22 mouse cellular contexts compared by ENCODE assay signal in the genomic region with DNA sequence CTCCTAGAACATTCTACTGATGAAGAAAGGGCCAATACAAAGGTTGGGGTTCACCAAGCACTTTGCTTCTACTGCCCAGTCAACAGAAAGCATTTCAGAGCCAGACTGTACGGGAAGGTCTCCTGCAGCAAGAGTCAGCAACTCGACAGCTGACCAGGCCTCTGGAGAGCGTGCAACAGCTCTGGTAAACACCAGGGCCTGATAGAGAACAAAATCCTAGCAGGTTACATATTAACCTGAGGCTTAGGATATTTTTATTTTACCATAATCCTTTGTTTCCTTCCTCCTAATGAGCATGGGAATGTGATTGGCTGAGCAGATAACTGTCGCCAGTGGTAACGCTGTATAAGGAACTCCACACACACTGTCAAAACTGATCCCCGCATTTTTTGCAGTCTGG. TPM values are rescaled to one million over a fixed set of nuclear protein-coding genes. Genes with fewer than 3 reads are reported as not detected.
DNase-seq lines count a peak whose midpoint lies in the region; ATAC-seq and TF ChIP-seq lines count a peak whose summit lies in the region.
"Had no signal": no experiment of that assay in that cellular context is flagged by ENCODE, and none has a peak within 500 bp of the region (broad histone marks: within the 10 kb centered on the region; RNA-seq: fewer than 3 reads in every experiment).

No protein-coding gene starts in this region.

- peaks cover 28% of the 10 kb centered on the region for H3K36me3 ChIP-seq in liver, adult 2 months (ENCODE audit: control insufficient read depth, insufficient read depth, low read length)
- H3K36me3 ChIP-seq in intestine, embryonic 16.5 days (ENCODE audit: control insufficient read depth, insufficient read depth, low read length): peaks cover 7% of the 10 kb centered on the region; the same call in 1 of the 2 replicates
- peaks cover 19% of the 10 kb centered on the region; the same call in 1 of the 2 replicates for H3K36me3 ChIP-seq in stomach, embryonic 16.5 days (ENCODE audit: control insufficient read depth, insufficient read depth, low read length)
- peaks cover 44% of the 10 kb centered on the region for H3K36me3 ChIP-seq in neural tube, embryonic 15.5 days

- no peak for TF ChIP-seq CTCF in liver, adult 2 months (IDR thresholded peaks at IDR 0.05; ENCODE audit: low read depth, low read length)

- WGBS in liver, adult 2 months: 36% methylated on average over 6 of the region's 6 CpGs
- 58% methylated on average over 6 of the region's 6 CpGs for WGBS in intestine, embryonic 16.5 days
- 66% methylated on average over 6 of the region's 6 CpGs for WGBS in stomach, embryonic 16.5 days
- WGBS in neural tube, embryonic 15.5 days: 90% methylated on average over 6 of the region's 6 CpGs

- H3K27ac ChIP-seq in liver, adult 2 months (replicated peaks; ENCODE audit: insufficient read depth, low read depth, low read length): peak overlapping the region; percentile 41
- H3K27ac ChIP-seq in intestine, embryonic 16.5 days (ENCODE audit: low read length): no peak overlapping the region
- H3K27ac ChIP-seq in stomach, embryonic 16.5 days (ENCODE audit: low read length): no peak overlapping the region; the same call in 1 of the 2 replicates
- H3K27ac ChIP-seq in neural tube, embryonic 15.5 days (replicated peaks): no peak overlapping the region
- H3K27ac ChIP-seq: embryonic facial prominence, embryonic 13.5 days; forebrain, embryonic 12.5 days; heart, adult 2 months; hindbrain, embryonic 12.5 days; limb, embryonic 10.5 days; liver, embryonic 13.5 days had no signal

- TF ChIP-seq POLR2A in liver, adult 2 months (IDR thresholded peaks at IDR 0.05; ENCODE audit: extremely low read depth, insufficient read depth, low read length): no peak

- H3K79me2 ChIP-seq in liver, adult 2 months (ENCODE audit: control insufficient read depth, insufficient read depth, low read length): peaks cover 9% of the 10 kb centered on the region; the same call in 1 of the 2 replicates

- no peak overlapping the region for H3K9ac ChIP-seq in liver, adult 2 months (ENCODE audit: low read depth, low read length)
- H3K9ac ChIP-seq in intestine, embryonic 16.5 days (ENCODE audit: low read depth, low read length): no peak overlapping the region
- no peak overlapping the region for H3K9ac ChIP-seq in stomach, embryonic 16.5 days (ENCODE audit: low read length)
- no peak overlapping the region for H3K9ac ChIP-seq in neural tube, embryonic 15.5 days (replicated peaks)
- H3K9ac ChIP-seq: embryonic facial prominence, embryonic 13.5 days; forebrain, embryonic 12.5 days; hindbrain, embryonic 12.5 days; liver, embryonic 13.5 days had no signal

- peak; percentile 98 for DNase-seq in liver, adult 2 months (ENCODE audit: extremely low read depth, low read depth, low spot score)
- DNase-seq in liver: no peak
- DNase-seq in kidney, postnatal 14 days: peak; percentile 48
- DNase-seq in adrenal gland, postnatal 10 days: no peak
- DNase-seq: adrenal gland, adult 8-10 months; cerebellum, adult 18-20 months; cerebellum, postnatal 25 days; embryo, embryonic 11 days; gastrocnemius, postnatal 25 days; heart, adult 2 months; liver, embryonic 13.5 days; thymus, postnatal 36 days had no signal

- H3K4me3 ChIP-seq in liver, adult 2 months (ENCODE audit: insufficient read depth, low read depth, low read length): no peak overlapping the region
- H3K4me3 ChIP-seq in intestine, embryonic 16.5 days (ENCODE audit: low read length): no peak overlapping the region
- no peak overlapping the region for H3K4me3 ChIP-seq in stomach, embryonic 16.5 days (replicated peaks; ENCODE audit: low read length)
- H3K4me3 ChIP-seq in neural tube, embryonic 15.5 days (replicated peaks): no peak overlapping the region
- H3K4me3 ChIP-seq: embryonic facial prominence, embryonic 13.5 days; erythroblast, embryonic 14.5 days; forebrain, embryonic 12.5 days; heart, adult 2 months; hindbrain, embryonic 12.5 days; limb, embryonic 10.5 days; liver, embryonic 13.5 days had no signal

- H3K27me3 ChIP-seq in liver, adult 2 months (ENCODE audit: control insufficient read depth, insufficient read depth, low read length): no peaks in the 10 kb centered on the region
- no peaks in the 10 kb centered on the region for H3K27me3 ChIP-seq in intestine, embryonic 16.5 days (replicated peaks; ENCODE audit: control insufficient read depth, insufficient read depth, low read length)
- H3K27me3 ChIP-seq in stomach, embryonic 16.5 days (ENCODE audit: control insufficient read depth, insufficient read depth, low read length): no peaks in the 10 kb centered on the region
- no peaks in the 10 kb centered on the region for H3K27me3 ChIP-seq in neural tube, embryonic 15.5 days (replicated peaks)
- H3K27me3 ChIP-seq: embryonic facial prominence, embryonic 13.5 days; forebrain, embryonic 12.5 days; hindbrain, embryonic 12.5 days; liver, embryonic 13.5 days had no signal

- no peaks in the 10 kb centered on the region for H3K9me3 ChIP-seq in intestine, embryonic 16.5 days (ENCODE audit: control insufficient read depth, low read length)
- H3K9me3 ChIP-seq in stomach, embryonic 16.5 days (replicated peaks; ENCODE audit: control insufficient read depth, low read length): no peaks in the 10 kb centered on the region
- H3K9me3 ChIP-seq in neural tube, embryonic 15.5 days (replicated peaks): no peaks in the 10 kb centered on the region
- H3K9me3 ChIP-seq: embryonic facial prominence, embryonic 13.5 days; forebrain, embryonic 12.5 days; hindbrain, embryonic 12.5 days; limb, embryonic 10.5 days; liver, embryonic 13.5 days had no signal

- peak; percentile 73 for ATAC-seq in intestine, embryonic 16.5 days
- peak; percentile 73 for ATAC-seq in stomach, embryonic 16.5 days (ENCODE audit: insufficient read depth, low FRiP score)
- no peak for ATAC-seq in neural tube, embryonic 15.5 days (ENCODE audit: low FRiP score)
- ATAC-seq: activated CD4-positive, CD25-positive, alpha-beta regulatory T cell, adult 4 months had no signal

- H3K4me1 ChIP-seq in liver, adult 2 months (ENCODE audit: control insufficient read depth, insufficient read depth, low read length): peaks cover 15% of the 10 kb centered on the region
- H3K4me1 ChIP-seq in intestine, embryonic 16.5 days (ENCODE audit: control insufficient read depth, insufficient read depth, low read length): peaks cover 7% of the 10 kb centered on the region
- H3K4me1 ChIP-seq in stomach, embryonic 16.5 days (ENCODE audit: control insufficient read depth, insufficient read depth, low read length): peaks cover 24% of the 10 kb centered on the region
- H3K4me1 ChIP-seq in neural tube, embryonic 15.5 days: peaks cover 14% of the 10 kb centered on the region

- no peak overlapping the region for H3K4me2 ChIP-seq in intestine, embryonic 16.5 days (ENCODE audit: low read depth, low read length)
- H3K4me2 ChIP-seq in stomach, embryonic 16.5 days (ENCODE audit: low read depth, low read length): no peak overlapping the region
- no peak overlapping the region for H3K4me2 ChIP-seq in neural tube, embryonic 15.5 days
- H3K4me2 ChIP-seq: embryonic facial prominence, embryonic 13.5 days; forebrain, embryonic 12.5 days; hindbrain, embryonic 12.5 days; liver, embryonic 13.5 days; midbrain, embryonic 11.5 days had no signal

RNA-seq across cellular contexts. Expression of gene Umps, which starts 3.3 kb away (rescaled TPM):
- 25.4 and 26.5 TPM in 2 replicates for total RNA-seq in liver, adult 2 months (2014; rRNA removed)
- 12.9 and 14.9 TPM in 2 replicates for polyA plus RNA-seq in liver, adult 2 months (2012; rRNA removed)
- polyA plus RNA-seq in intestine, embryonic 16.5 days (2015; fragmentation: Nextera tagmentation; extraction: Ambion mirVana): 40.0 and 49.4 TPM in 2 replicates
- 53.5 and 54.5 TPM in 2 replicates for polyA plus RNA-seq in stomach, embryonic 16.5 days (2015; fragmentation: Nextera tagmentation; extraction: Ambion mirVana)
- 10 to 100 TPM; 31.9 to 36.4 TPM for total RNA-seq in adrenal gland, postnatal 10 days (2021)
- polyA plus RNA-seq in neural tube, embryonic 15.5 days (2015; fragmentation: Nextera tagmentation; extraction: Ambion mirVana): 22.8 and 32.5 TPM in 2 replicates

Comparison
In these comparisons a context has a peak if more than half of its experiments do, and no peak if none do; other contexts are left out.
1. DNase-seq: peak in liver, adult 2 months (single experiment) and kidney, postnatal 14 days (single experiment); none in liver (single experiment) and adrenal gland, postnatal 10 days (single experiment).